Mouse (Mus musculus): ENCODE measurements at regions not wholly inside any gene's neighbourhood (a gene's known extent, or its start where the extent isn't known, plus 50 kb on each side); places are given as distances from the start of the nearest gene placed in this dataset.

GRCm38 (mm10) chr6:66401868-66402440 is 133.2 kb upstream of the Mad2l1 start:
- TF ChIP-seq CTCF (IDR thresholded peaks at IDR 0.05; ENCODE audit: extremely low read depth, insufficient read depth, low read length) (no peak), POLR2A (IDR thresholded peaks at IDR 0.05; ENCODE audit: extremely low read depth, insufficient read depth, low read length) (no peak)

All from cortical plate, adult 2 months (tissue).